Mouse (Mus musculus) heart, embryonic 10.5 days (tissue): ENCODE measurements at regions not wholly inside any gene's neighbourhood (a gene's known extent, or its start where the extent isn't known, plus 50 kb on each side); places are given as distances from the start of the nearest gene placed in this dataset.
A peak's percentile ranks its signal among the peaks of the same experiment; 100 is the strongest.

Source experiments
- DNase-seq: peaks from one replicate; pipeline ENCODE4 v3.0.0-alpha.2; 2017; ENCODE audit warnings: low spot score
- H3K27ac ChIP-seq: fragments of 300-500 bp; sonication (generic); 2 replicates; pipeline ENCODE4 v1.5.1; 2016; ENCODE audit warnings: mild to moderate bottlenecking
- H3K27me3 ChIP-seq: fragments of 300-500 bp; sonication (generic); 2 replicates; pipeline ENCODE4 v1.6.1; 2016; ENCODE audit warnings: mild to moderate bottlenecking; ENCODE audit not compliant: poor library complexity, insufficient read depth, severe bottlenecking
- H3K36me3 ChIP-seq: fragments of 300-500 bp; sonication (generic); 2 replicates; pipeline ENCODE4 v1.6.1; 2016; ENCODE audit warnings: mild to moderate bottlenecking, moderate library complexity
- H3K4me1 ChIP-seq: fragments of 300-500 bp; sonication (generic); 2 replicates; pipeline ENCODE4 v1.6.1; 2016; ENCODE audit warnings: mild to moderate bottlenecking
- H3K4me3 ChIP-seq: fragments of 300-500 bp; sonication (generic); 2 replicates; pipeline ENCODE4 v1.5.1; 2016; ENCODE audit warnings: mild to moderate bottlenecking, moderate library complexity
- H3K9me3 ChIP-seq: fragments of 300-500 bp; sonication (generic); 2 replicates; pipeline ENCODE4 v1.6.1; 2016; ENCODE audit warnings: mild to moderate bottlenecking, moderate library complexity
- WGBS: fragments of 180-500 bp; shearing (Covaris S2); methylation state at CpG from one replicate; pipeline ENCODE4 v1.1.7; 2016; 5-methylcytosine and 5-hydroxymethylcytosine counted together

DNA sequence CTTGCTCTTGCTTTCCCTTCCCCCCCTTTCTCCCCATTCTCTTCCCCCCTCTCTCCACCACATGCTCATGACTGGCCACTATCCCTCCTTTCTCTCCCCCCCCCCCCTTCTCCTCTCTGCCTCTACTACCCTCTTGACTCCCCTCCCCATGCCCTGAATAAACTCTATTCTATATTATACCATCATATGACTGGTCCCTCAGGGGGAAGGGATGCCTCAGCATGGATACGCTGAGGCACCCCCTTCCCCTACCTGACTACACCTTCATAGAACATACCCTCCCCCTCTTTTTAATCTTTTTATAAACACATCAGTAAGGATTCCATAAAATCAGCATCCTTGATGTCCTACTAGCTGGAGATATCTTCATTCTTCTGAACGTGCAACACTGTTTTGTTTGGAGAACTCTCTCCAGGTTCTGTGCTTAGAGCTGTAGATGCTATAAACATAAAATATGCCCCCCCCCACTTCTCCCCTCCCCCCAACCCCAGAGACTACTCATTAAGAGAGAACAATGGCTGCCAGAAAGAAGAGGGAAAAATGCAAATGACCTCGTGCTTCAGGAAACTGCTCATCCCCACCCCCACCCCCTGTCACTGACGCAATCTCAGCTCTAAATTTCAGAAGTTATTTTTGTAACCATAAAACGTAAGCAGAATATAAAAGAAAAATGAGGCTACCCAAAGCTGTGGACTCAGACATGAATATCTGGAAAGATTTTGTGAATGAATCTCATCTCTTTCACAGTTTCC is 102.3 kb downstream of the Pja2 start:
- no peak for DNase-seq
- H3K4me3 ChIP-seq: no peak overlapping the region

DNA sequence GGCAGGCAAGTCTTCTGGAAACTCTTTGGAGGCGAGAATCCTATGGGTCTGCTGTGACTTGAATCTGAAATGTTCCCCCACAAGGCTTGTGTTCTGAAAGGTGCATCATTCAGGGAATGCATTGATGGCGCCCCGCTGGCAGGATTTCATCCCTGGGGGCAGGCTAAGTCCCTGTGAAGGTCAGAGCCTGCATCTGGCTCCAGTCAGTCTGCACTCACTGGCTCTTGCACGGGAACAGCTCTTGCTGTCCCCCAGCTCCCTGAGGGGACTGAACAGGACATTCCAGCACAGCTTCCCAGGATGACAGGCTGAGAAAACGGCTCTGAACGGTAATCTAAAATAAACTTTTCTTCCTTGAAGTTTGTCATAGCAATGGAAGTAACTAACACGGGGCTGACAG is 117.1 kb downstream of the Pja2 start:
- peak; percentile 76 for DNase-seq
- Histone ChIP-seq H3K27ac (peak overlapping the region; percentile 78), H3K4me3 (no peak overlapping the region), H3K36me3 (no peaks in the 10 kb centered on the region), H3K4me1 (peaks cover 9% of the 10 kb centered on the region), H3K27me3 (no peaks in the 10 kb centered on the region), H3K9me3 (no peaks in the 10 kb centered on the region)
- WGBS: 16% methylated on average over 7 of the region's 7 CpGs

More for the DNA sequence above, 102.3 kb downstream of the Pja2 start:
- 74% methylated on average over 5 of the region's 5 CpGs for WGBS
- Histone ChIP-seq H3K27ac (no peak overlapping the region), H3K36me3 (no peaks in the 10 kb centered on the region), H3K4me1 (no peaks in the 10 kb centered on the region), H3K27me3 (no peaks in the 10 kb centered on the region), H3K9me3 (no peaks in the 10 kb centered on the region)

DNA sequence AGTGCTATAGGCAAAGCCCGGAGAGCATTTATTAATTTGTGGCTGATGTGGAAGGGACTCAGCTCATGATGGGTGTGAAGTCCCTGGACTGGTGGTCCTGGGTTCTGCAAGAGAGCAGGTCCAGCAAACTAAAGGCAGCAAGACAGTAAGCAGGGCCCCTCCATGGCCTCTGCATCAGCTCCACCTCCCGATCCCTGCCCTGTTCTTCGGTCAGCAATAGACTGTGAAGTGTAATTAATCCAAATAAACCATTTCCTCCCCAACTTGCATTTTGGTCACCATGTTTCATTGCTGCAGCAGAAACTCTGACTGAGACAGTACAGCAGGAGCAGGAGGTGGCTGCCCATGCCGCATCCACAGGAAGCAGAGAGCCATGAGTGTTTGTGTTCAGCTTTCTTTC is 118.5 kb downstream of the Pja2 start:
- Histone ChIP-seq H3K4me1 (peaks cover 15% of the 10 kb centered on the region), H3K4me3 (no peak overlapping the region), H3K27ac (0 out of 2 replicates have a peak overlapping the region, but pooled peaks have one; percentile 52), H3K36me3 (no peaks in the 10 kb centered on the region), H3K27me3 (no peaks in the 10 kb centered on the region), H3K9me3 (no peaks in the 10 kb centered on the region)
- peak; percentile 66 for DNase-seq
- 82% methylated on average over 4 of the region's 4 CpGs for WGBS

DNA sequence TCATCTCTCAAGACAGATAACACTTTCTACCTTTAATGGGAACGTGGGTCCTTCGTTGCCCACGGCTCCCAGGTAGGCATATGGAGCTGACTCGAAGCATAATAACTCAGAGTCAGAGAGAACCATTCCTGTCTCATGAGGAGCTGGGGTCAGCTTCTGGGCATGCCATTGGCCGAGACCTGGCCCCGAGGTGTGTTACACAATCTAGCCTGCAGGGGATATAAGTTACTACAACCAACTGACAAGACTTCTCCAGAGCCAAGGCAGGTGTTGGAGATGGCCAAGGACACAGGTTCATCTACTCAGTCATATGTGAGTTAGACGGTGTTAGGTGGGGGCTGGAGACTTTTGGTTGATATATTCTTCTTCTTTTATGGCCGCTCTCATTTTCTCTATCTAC is 120.4 kb downstream of the Pja2 start:
- H3K36me3 ChIP-seq: no peaks in the 10 kb centered on the region
- H3K4me3 ChIP-seq: no peak overlapping the region
- peaks cover 18% of the 10 kb centered on the region for H3K4me1 ChIP-seq
- no peaks in the 10 kb centered on the region for H3K9me3 ChIP-seq
- H3K27ac ChIP-seq: no peak overlapping the region
- DNase-seq: peak; percentile 51
- H3K27me3 ChIP-seq: no peaks in the 10 kb centered on the region
- WGBS: 86% methylated on average over 8 of the region's 8 CpGs

DNA sequence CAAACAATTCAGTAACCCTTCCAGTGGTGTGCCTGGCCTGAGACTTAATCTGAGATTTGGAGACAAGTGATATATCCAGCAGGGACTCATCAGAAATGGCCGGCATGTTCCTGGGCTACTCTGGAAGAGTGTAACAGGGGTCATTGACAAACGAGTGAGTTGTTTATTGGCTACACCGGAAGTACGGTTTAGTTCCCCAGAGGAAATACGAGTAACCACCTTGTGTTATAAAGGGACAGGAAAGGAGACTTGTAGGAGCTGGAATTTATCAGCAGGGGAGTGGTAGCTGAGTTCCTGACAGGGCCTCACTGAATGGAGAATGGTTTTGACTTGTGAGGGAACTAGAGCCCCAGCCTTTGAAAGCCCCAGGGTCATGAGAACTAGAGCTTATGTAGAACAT is 121.3 kb downstream of the Pja2 start:
- H3K36me3 ChIP-seq: no peaks in the 10 kb centered on the region
- H3K27me3 ChIP-seq: no peaks in the 10 kb centered on the region
- H3K4me1 ChIP-seq: peaks cover 18% of the 10 kb centered on the region
- 56% methylated on average over 5 of the region's 5 CpGs for WGBS
- H3K9me3 ChIP-seq: no peaks in the 10 kb centered on the region
- no peak overlapping the region for H3K27ac ChIP-seq
- no peak overlapping the region for H3K4me3 ChIP-seq
- DNase-seq: peak; percentile 22

DNA sequence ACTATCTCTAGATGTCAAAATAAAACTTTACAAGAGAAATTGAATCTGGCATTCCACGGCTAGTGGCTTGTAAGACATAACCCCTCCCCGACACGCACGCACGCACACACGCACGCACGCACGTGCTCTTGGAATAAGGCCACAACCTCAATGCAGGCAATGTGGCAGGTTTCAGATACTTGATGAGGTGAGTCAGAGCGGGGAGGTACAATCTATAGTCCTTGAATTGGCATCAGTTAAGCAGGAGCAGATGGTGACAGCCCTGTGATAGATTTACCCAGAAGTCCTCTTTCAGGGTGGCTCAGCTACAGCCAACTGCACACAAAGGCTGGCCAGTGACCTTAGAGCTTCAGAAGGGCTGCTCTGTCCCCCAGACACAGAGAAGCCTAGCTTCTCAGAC is 122.1 kb downstream of the Pja2 start:
- Histone ChIP-seq H3K27me3 (no peaks in the 10 kb centered on the region), H3K36me3 (no peaks in the 10 kb centered on the region), H3K4me1 (peaks cover 16% of the 10 kb centered on the region), H3K4me3 (no peak overlapping the region), H3K9me3 (no peaks in the 10 kb centered on the region), H3K27ac (no peak overlapping the region)
- DNase-seq: peak; percentile 53
- WGBS: 85% methylated on average over 10 of the region's 10 CpGs

DNA sequence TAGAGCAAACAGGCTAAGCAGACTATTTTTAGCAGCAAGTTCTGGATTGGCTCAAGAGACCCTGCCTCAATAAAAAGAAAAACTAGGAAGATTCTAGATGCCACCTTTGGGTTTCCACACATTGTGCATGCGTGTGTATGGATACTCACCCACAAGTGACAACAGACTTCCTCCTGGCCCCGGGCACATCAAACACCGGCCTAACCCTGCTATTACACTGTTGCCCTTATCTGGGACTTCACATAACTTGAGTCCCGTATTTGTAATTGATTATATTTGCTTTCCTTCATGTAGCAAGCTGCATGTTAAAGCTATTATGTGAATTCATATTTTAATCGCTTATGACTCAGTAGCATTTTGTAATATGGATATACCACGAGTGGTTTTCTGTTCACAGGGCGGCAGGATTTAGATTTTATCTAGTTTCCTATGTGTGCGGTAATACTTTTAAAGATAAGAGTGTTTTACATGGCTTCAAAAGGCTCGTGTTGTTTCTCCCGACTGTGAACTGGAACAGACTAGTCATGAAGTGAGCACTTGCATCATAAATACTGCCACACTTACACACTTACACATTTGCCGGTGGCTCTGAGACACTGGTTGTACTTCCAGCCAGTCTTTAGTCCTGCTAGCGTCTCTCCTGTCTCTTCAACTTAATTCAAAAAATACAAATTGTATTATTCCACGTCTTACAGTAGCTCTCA is 123.4 kb downstream of the Pja2 start:
- H3K27me3 ChIP-seq: no peaks in the 10 kb centered on the region
- 74% methylated on average over 13 of the region's 13 CpGs for WGBS
- H3K4me1 ChIP-seq: peaks cover 16% of the 10 kb centered on the region; the same call in 1 of the 2 replicates
- H3K9me3 ChIP-seq: no peaks in the 10 kb centered on the region
- DNase-seq: peak; percentile 35
- H3K36me3 ChIP-seq: no peaks in the 10 kb centered on the region
- H3K27ac ChIP-seq: no peak overlapping the region
- H3K4me3 ChIP-seq: no peak overlapping the region

DNA sequence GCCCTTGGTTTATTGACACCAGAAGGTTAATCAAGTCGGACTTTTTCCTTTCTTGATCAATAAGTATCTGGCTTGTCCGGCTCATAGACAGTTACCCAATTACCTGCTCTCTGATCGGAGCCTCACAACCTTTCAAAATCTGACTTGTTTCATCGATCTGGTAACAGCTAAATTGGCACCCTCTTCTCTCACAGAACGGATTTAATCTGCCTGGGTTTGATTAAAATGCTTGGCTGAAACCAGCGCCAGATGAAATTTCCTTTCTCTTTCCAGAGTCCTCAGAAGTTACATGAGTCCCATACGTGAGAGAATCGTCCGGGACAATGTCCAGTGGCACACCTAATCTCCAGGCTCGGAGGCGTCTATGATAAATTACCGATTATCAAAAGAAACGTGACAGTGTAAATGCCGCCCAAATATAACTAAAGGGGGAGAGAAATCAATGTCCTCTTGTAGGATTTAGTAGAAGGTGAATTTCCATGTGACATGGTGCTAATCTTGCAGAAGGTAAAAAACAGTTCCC is 125.5 kb downstream of the Pja2 start:
- DNase-seq: peak; percentile 20
- WGBS: 72% methylated on average over 14 of the region's 14 CpGs
- Histone ChIP-seq H3K4me1 (peaks cover 21% of the 10 kb centered on the region), H3K4me3 (no peak overlapping the region), H3K27me3 (no peaks in the 10 kb centered on the region), H3K36me3 (no peaks in the 10 kb centered on the region), H3K27ac (no peak overlapping the region), H3K9me3 (no peaks in the 10 kb centered on the region)

DNA sequence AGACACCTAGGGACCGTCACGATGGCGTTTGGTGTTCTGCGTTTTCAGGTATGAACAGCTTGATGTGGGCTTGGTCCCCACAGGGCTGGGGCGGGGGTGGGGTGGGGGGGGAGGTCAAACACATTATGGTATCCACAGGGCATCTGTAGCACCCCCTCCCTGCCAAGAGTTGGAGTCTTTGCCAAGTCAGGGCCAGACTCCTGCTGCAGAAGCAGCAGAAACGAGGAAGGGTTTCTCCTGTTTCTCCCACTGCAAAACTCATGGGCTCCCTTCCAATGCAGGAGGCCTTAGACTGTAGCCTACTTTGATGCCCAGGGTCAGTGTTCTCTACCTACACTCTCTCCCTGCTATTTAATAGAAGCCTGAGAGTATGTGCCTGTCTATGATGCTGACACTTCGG is 128.1 kb downstream of the Pja2 start:
- H3K4me3 ChIP-seq: no peak overlapping the region
- H3K4me1 ChIP-seq: peaks cover 12% of the 10 kb centered on the region
- no peaks in the 10 kb centered on the region for H3K36me3 ChIP-seq
- no peaks in the 10 kb centered on the region for H3K9me3 ChIP-seq
- no peaks in the 10 kb centered on the region for H3K27me3 ChIP-seq
- peak; percentile 9 for DNase-seq
- WGBS: 70% methylated on average over 7 of the region's 7 CpGs
- H3K27ac ChIP-seq: no peak overlapping the region

DNA sequence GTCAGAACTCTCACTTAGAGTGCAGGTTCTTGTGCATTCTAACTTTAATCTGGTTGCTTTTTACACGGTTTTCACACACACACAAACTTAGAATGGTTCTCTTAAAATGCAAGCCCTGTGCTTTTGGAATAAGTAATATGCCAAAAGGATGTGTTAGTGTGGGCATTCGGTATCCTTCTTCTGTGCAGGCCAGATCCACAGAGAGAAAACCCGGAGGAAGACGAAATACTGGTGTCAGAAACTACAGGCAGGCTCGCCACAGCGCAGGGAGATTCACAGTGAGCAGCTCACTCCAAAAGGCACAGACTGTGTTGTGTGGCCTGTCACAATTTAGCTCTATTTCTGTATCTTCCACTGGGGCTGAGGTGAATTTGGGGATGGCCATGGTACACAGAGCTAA is 129.5 kb downstream of the Pja2 start:
- no peaks in the 10 kb centered on the region for H3K36me3 ChIP-seq
- H3K27me3 ChIP-seq: no peaks in the 10 kb centered on the region
- H3K4me1 ChIP-seq: peaks cover 10% of the 10 kb centered on the region
- H3K9me3 ChIP-seq: no peaks in the 10 kb centered on the region
- 86% methylated on average over 6 of the region's 6 CpGs for WGBS
- H3K4me3 ChIP-seq: no peak overlapping the region
- DNase-seq: peak; percentile 71
- H3K27ac ChIP-seq: no peak overlapping the region

DNA sequence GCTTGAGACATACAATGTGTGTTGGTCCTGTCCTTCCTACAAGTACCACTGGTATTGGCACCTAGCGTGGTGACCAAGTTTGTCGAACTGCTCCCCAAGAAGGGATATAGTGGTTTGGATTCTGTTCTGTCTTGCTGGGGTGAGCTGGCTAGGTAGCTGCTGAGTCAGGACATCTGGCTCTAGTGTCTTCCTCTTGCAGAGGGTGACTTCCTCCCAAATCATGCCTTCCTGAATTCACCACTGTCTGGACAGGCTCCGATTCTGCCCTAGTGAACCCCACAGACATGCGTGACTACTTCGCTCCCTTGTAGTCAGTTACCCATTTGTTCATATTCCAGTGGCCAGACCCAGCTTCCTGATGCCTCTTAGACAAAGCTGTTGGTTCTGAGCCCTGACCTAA is 130.1 kb downstream of the Pja2 start:
- Histone ChIP-seq H3K27me3 (no peaks in the 10 kb centered on the region), H3K36me3 (no peaks in the 10 kb centered on the region)
- 95% methylated on average over 5 of the region's 5 CpGs for WGBS

DNA sequence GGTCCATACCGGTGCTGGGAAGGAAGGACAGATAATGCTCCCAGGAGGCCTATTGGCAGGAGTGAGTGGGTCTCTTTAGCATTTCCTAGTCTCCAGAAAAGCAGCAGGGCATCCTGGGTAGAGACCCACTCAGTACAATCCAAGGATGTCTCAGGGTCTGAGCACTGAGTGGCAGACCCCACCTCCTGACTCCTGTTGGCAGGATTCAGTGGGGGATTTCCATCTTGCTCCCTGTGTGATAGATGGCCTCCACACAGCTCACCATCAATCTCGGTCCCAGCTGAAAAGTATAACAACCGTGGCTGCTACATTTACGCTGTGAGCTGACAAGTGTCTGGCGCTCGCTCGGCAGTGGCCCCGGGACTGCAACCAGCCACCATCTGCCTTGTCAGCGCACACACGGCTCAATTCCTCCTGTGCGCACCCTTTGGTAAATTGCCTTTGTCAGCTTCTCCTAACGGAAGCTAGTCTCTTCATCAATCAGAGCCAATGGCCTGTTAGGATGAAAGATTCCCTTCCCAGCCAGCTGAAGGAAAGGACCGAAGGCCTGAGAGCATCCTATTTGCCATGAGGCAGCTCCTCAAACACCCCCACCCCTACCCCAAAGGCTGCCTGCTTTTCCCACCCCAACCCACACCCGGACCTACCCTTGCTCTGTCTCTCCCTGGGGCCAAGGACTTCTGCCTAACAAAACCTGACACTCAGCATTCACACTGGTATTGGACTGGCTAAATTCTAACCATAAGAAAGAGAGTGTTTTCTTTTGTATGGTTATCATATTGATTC is 131.4 kb downstream of the Pja2 start:
- Histone ChIP-seq H3K27me3 (no peaks in the 10 kb centered on the region), H3K4me3 (no peak overlapping the region), H3K9me3 (no peaks in the 10 kb centered on the region), H3K27ac (no peak overlapping the region), H3K4me1 (peaks cover 10% of the 10 kb centered on the region), H3K36me3 (no peaks in the 10 kb centered on the region)
- DNase-seq: no peak
- 77% methylated on average over 14 of the region's 14 CpGs for WGBS

More for the DNA sequence above, 130.1 kb downstream of the Pja2 start:
- H3K4me3 ChIP-seq: no peak overlapping the region
- peaks cover 10% of the 10 kb centered on the region for H3K4me1 ChIP-seq
- peak; percentile 46 for DNase-seq
- H3K27ac ChIP-seq: no peak overlapping the region
- H3K9me3 ChIP-seq: no peaks in the 10 kb centered on the region
